Mouse (Mus musculus) midbrain, embryonic 11.5 days (tissue): Measurements from ENCODE around the gene Olfr1137. TPM values are rescaled to one million over a fixed set of nuclear protein-coding genes. Genes with fewer than 3 reads are reported as not detected.

ENCODE experiments used
- ATAC-seq: fragments of 200-750 bp; cut with Nextera tagmentation; 2 replicates; pipeline ENCODE4 v1.8.0; 2017; ENCODE audit warnings: moderate TSS enrichment, moderate library complexity; ENCODE audit not compliant: low FRiP score
- DNase-seq: peaks from one replicate; pipeline ENCODE4 v3.0.0; 2015; ENCODE audit warnings: low spot score; ENCODE audit errors: missing footprints
- H3K27ac ChIP-seq: fragments of 300-500 bp; sonication (generic); 2 replicates; pipeline ENCODE4 v1.5.1; 2014; ENCODE audit warnings: low read depth, low read length
- H3K27me3 ChIP-seq: fragments of 300-500 bp; sonication (generic); 2 replicates; pipeline ENCODE4 v1.6.1; 2014; ENCODE audit warnings: mild to moderate bottlenecking, low read length, moderate library complexity, mixed read lengths; ENCODE audit not compliant: control insufficient read depth, insufficient read depth
- H3K36me3 ChIP-seq: fragments of 300-500 bp; sonication (generic); 2 replicates; pipeline ENCODE4 v1.6.1; 2014; ENCODE audit warnings: mild to moderate bottlenecking, low read length, moderate library complexity, mixed read lengths; ENCODE audit not compliant: control insufficient read depth, insufficient read depth
- H3K4me1 ChIP-seq: fragments of 300-500 bp; sonication (generic); 2 replicates; pipeline ENCODE4 v1.6.1; 2014; ENCODE audit warnings: low read length; ENCODE audit not compliant: control insufficient read depth, insufficient read depth
- H3K4me2 ChIP-seq: fragments of 300-500 bp; sonication (generic); 2 replicates; pipeline ENCODE4 v1.6.1; 2014; ENCODE audit warnings: mild to moderate bottlenecking, moderate library complexity
- H3K4me3 ChIP-seq: fragments of 300-500 bp; sonication (generic); 2 replicates; pipeline ENCODE4 v1.5.1; 2014; ENCODE audit warnings: low read depth, low read length
- H3K9ac ChIP-seq: fragments of 300-500 bp; sonication (generic); 2 replicates; pipeline ENCODE4 v1.6.1; 2014; ENCODE audit warnings: low read length
- H3K9me3 ChIP-seq: fragments of 300-500 bp; sonication (generic); 2 replicates; pipeline ENCODE4 v1.6.1; 2016; ENCODE audit warnings: low read length; ENCODE audit not compliant: control insufficient read depth
- WGBS: fragments of 180-500 bp; shearing (Covaris S2); extraction: QIAGEN DNeasy Blood & Tissue Kit; methylation state at CpG from one replicate; pipeline ENCODE4 v1.1.7; 2014; 5-methylcytosine and 5-hydroxymethylcytosine counted together
- polyA plus RNA-seq: library from polyadenylated mRNA; unstranded; fragments of >200 nt; fragmentation: Nextera tagmentation; extraction: Ambion mirVana; gene quantifications from 2 replicates; pipeline ENCODE4 v1.2.1, GENCODE M21; 2014

The Olfr1137 gene
- not detected in 2 replicates for polyA plus RNA-seq

- H3K27ac ChIP-seq: no peak within 1 kb of the TSS
- no peak within 1 kb of the TSS for H3K4me2 ChIP-seq
- H3K27me3 ChIP-seq: no peaks in the 10 kb centered on the region
- no peaks in the 10 kb centered on the region for H3K9me3 ChIP-seq
- no peaks in the 10 kb centered on the region for H3K36me3 ChIP-seq
- no peak within 1 kb of the TSS for H3K9ac ChIP-seq
- no peak within 1 kb of the TSS for H3K4me3 ChIP-seq
- DNase-seq (no peak), ATAC-seq (no peak)
- H3K4me1 ChIP-seq: no peaks in the 10 kb centered on the region
Observed at GRCm38 (mm10) chr2:87713079-87713478, at the start of gene Olfr1137. Gene Olfr1137 (minus strand): TSS chr2:87713179.

GRCm38 (mm10) chr2:87753891-87754290 lies 40.9 kb upstream of the Olfr1137 start, which contains the start of gene Olfr1141:
Gene Olfr1141 (minus strand): TSS chr2:87753991.
- DNase-seq (no peak), ATAC-seq (no peak)
- no peak within 1 kb of the TSS for H3K4me3 ChIP-seq
- no peak within 1 kb of the TSS for H3K4me2 ChIP-seq
- no peaks in the 10 kb centered on the region for H3K36me3 ChIP-seq
- no peak within 1 kb of the TSS for H3K9ac ChIP-seq
- H3K9me3 ChIP-seq: no peaks in the 10 kb centered on the region
- no peaks in the 10 kb centered on the region for H3K27me3 ChIP-seq
- no peak within 1 kb of the TSS for H3K27ac ChIP-seq
- H3K4me1 ChIP-seq: no peaks in the 10 kb centered on the region
- 88% methylated on average over 1 of the region's 1 CpGs for WGBS

- Histone ChIP-seq H3K4me3 (no peak within 1 kb of the TSS), H3K9me3 (no peaks in the 10 kb centered on the region), H3K9ac (no peak within 1 kb of the TSS), H3K36me3 (no peaks in the 10 kb centered on the region), H3K27ac (no peak within 1 kb of the TSS), H3K4me1 (no peaks in the 10 kb centered on the region), H3K4me2 (no peak within 1 kb of the TSS), H3K27me3 (no peaks in the 10 kb centered on the region)
- ATAC-seq (no peak), DNase-seq (no peak)
- 73% methylated on average over 3 of the region's 3 CpGs for WGBS
Observed at GRCm38 (mm10) chr2:87743452-87743851, 30.5 kb upstream of the Olfr1137 start, which contains the start of gene Olfr1140. Gene Olfr1140 (plus strand): TSS chr2:87743752.

- DNase-seq: no peak
Observed at GRCm38 (mm10) chr2:87739878-87740277, 26.9 kb upstream of the Olfr1137 start, which contains the start of gene Olfr1138. Gene Olfr1138 (minus strand): TSS chr2:87739978.

GRCm38 (mm10) chr2:87693847-87694246 lies 19.1 kb downstream of the Olfr1137 start, which contains the start of gene Olfr1136:
Gene Olfr1136 (minus strand): TSS chr2:87693947.
- no peak for ATAC-seq
- H3K27me3 ChIP-seq: no peaks in the 10 kb centered on the region

More at GRCm38 (mm10) chr2:87739878-87740277, 26.9 kb upstream of the Olfr1137 start, which contains the start of gene Olfr1138:
- H3K27me3 ChIP-seq: no peaks in the 10 kb centered on the region
- no peak for ATAC-seq
- H3K9me3 ChIP-seq: no peaks in the 10 kb centered on the region
- 84% methylated on average over 1 of the region's 1 CpGs for WGBS
- H3K4me2 ChIP-seq: no peak within 1 kb of the TSS
- H3K27ac ChIP-seq: no peak within 1 kb of the TSS
- no peak within 1 kb of the TSS for H3K4me3 ChIP-seq
- no peak within 1 kb of the TSS for H3K9ac ChIP-seq
- no peaks in the 10 kb centered on the region for H3K4me1 ChIP-seq
- H3K36me3 ChIP-seq: no peaks in the 10 kb centered on the region

GRCm38 (mm10) chr2:87673564-87673963 lies 39.4 kb downstream of the Olfr1137 start, which contains the start of gene Olfr1135:
Gene Olfr1135 (minus strand): TSS chr2:87673664.
- Histone ChIP-seq H3K4me3 (no peak within 1 kb of the TSS), H3K4me2 (no peak within 1 kb of the TSS), H3K9me3 (no peaks in the 10 kb centered on the region), H3K9ac (no peak within 1 kb of the TSS), H3K27me3 (no peaks in the 10 kb centered on the region), H3K27ac (no peak within 1 kb of the TSS), H3K36me3 (no peaks in the 10 kb centered on the region), H3K4me1 (no peaks in the 10 kb centered on the region)
- ATAC-seq: no peak
- WGBS: 29% methylated on average over 1 of the region's 1 CpGs
- no peak for DNase-seq

More at GRCm38 (mm10) chr2:87693847-87694246, 19.1 kb downstream of the Olfr1137 start, which contains the start of gene Olfr1136:
- Histone ChIP-seq H3K36me3 (no peaks in the 10 kb centered on the region), H3K4me1 (no peaks in the 10 kb centered on the region), H3K4me3 (no peak within 1 kb of the TSS), H3K4me2 (no peak within 1 kb of the TSS), H3K27ac (no peak within 1 kb of the TSS), H3K9ac (no peak within 1 kb of the TSS), H3K9me3 (no peaks in the 10 kb centered on the region)
- DNase-seq: no peak

Other genes starting within 250 kb of the Olfr1137 start
- gene Pramel7, start 216.1 kb downstream of the Olfr1137 start, polyA plus RNA-seq: not detected in 2 replicates
- gene Pramel6, start 206.6 kb downstream of the Olfr1137 start, polyA plus RNA-seq: not detected in 2 replicates
- gene Olfr153, start 181.4 kb downstream of the Olfr1137 start, polyA plus RNA-seq: not detected in 2 replicates
- not detected in 2 replicates for gene Olfr1128, start 167.6 kb downstream of the Olfr1137 start, polyA plus RNA-seq
- not detected in 2 replicates for gene Olfr1129, start 139.3 kb downstream of the Olfr1137 start, polyA plus RNA-seq
- gene Olfr1130, start 107.0 kb downstream of the Olfr1137 start, polyA plus RNA-seq: not detected in 2 replicates
- gene Olfr1131, start 86.1 kb downstream of the Olfr1137 start, polyA plus RNA-seq: not detected in 2 replicates
- gene Olfr1132, start 75.6 kb downstream of the Olfr1137 start, polyA plus RNA-seq: not detected in 2 replicates
- gene Olfr1133, start 65.8 kb downstream of the Olfr1137 start, polyA plus RNA-seq: not detected in 2 replicates
- gene Olfr1134, start 54.7 kb downstream of the Olfr1137 start, polyA plus RNA-seq: not detected in 2 replicates
- not detected in 2 replicates for gene Olfr1135, start 39.5 kb downstream of the Olfr1137 start, polyA plus RNA-seq
- gene Olfr1136, start 19.2 kb downstream of the Olfr1137 start, polyA plus RNA-seq: not detected in 2 replicates
- not detected in 2 replicates for gene Olfr1138, start 26.8 kb upstream of the Olfr1137 start, polyA plus RNA-seq
- not detected in 2 replicates for gene Olfr1140, start 30.6 kb upstream of the Olfr1137 start, polyA plus RNA-seq
- gene Olfr1141, start 40.8 kb upstream of the Olfr1137 start, polyA plus RNA-seq: not detected in 2 replicates
- not detected in 2 replicates for gene Olfr152, start 66.3 kb upstream of the Olfr1137 start, polyA plus RNA-seq
- gene Olfr1143, start 87.4 kb upstream of the Olfr1137 start, polyA plus RNA-seq: not detected in 2 replicates
- not detected in 2 replicates for gene Olfr1145, start 96.6 kb upstream of the Olfr1137 start, polyA plus RNA-seq
- gene Olfr1148, start 117.4 kb upstream of the Olfr1137 start, polyA plus RNA-seq: not detected in 2 replicates
- not detected in 2 replicates for gene Olfr1150-ps1, start 130.8 kb upstream of the Olfr1137 start, polyA plus RNA-seq
- gene Olfr1151, start 142.7 kb upstream of the Olfr1137 start, polyA plus RNA-seq: not detected in 2 replicates
- 0.01 TPM in 1 of 2 replicates, not detected in the other for gene Olfr1152, start 153.3 kb upstream of the Olfr1137 start, polyA plus RNA-seq
- gene Olfr1153, start 181.8 kb upstream of the Olfr1137 start, polyA plus RNA-seq: not detected in 2 replicates
- not detected in 2 replicates for gene Olfr1154, start 192.0 kb upstream of the Olfr1137 start, polyA plus RNA-seq
- gene Olfr1155, start 232.0 kb upstream of the Olfr1137 start, polyA plus RNA-seq: not detected in 2 replicates
- not detected in 2 replicates for gene Olfr1156, start 239.9 kb upstream of the Olfr1137 start, polyA plus RNA-seq